Mouse (Mus musculus) urinary bladder, postnatal 4 days (tissue): ENCODE measurements around the gene Cphx1.
"Not testable (repeated sequence)": the region's sequence is repeated elsewhere in the genome, so short reads cannot be mapped to it uniquely, and the experiment has no call there.

Experiments used
- DNase-seq, 2 experiments: peaks; one replicate each; pipeline ENCODE4 v3.0.0; 2021 to 2022; ENCODE audit warnings: low spot score in 2 of 2

Cphx1 gene

DNA sequence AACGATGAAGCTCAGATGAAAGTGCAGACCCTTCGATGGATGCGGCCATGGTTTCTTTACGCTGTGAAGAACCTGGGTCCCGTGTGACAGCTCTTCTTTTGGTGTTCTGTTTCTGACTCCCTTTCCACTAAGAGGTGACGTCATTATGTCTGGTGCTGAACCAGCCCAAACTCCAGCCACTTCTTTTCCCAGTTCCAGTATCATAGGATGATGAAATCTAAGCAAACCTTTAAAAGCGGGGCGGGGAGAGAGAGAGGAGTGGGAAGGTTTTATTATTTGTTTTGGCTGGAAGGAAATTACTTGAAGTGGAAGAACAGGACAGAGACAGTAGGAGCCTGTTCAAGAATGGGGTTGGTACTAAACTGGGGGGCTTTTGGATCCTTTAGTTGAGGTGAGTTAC lies at the start of gene Cphx1:
Gene Cphx1 (plus strand): TSS at position 301 of the 400 bp plus-strand sequence.
- not testable (repeated sequence) for DNase-seq

DNA sequence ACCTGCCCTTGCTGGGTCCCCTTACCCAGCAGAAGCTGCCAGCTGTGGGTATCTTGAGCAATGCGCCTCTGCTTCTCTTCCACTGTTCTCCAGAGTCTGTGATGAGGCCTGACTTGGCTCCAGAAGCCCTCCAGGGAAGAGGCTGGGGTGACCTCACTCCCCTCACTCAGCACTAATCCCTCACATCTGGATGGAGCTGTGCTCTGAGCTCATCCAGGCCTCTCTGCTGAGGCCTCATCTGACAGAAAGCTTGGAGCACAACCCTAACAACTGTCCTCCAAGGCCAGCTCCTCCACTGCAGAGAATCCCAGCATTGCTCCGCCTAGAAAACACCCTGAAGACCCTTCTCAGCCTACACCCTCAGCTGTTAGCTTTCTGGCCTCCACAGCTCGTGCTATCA lies 43.5 kb upstream of the Cphx1 start:
- DNase-seq = not testable (repeated sequence)

DNA sequence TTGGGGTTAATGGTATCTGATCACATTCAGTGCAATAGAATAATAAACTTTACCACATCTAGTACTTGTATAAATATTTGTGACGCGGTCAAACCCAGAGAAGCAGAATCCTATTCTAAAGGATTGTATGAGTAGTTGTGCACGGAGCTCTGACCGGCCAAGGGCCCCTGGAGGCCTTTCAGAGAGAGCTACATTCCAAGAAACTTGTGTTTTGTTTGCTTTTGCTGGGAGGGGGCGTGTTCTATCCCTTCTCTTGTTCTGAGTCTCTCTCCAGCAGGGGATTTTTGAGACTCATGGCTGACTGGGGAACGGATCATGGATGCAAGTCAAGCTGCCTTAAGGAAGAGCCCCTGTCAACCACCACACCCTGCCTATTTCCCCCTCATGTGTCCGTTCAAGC lies 42.4 kb upstream of the Cphx1 start:
- DNase-seq = not testable (repeated sequence)

DNA sequence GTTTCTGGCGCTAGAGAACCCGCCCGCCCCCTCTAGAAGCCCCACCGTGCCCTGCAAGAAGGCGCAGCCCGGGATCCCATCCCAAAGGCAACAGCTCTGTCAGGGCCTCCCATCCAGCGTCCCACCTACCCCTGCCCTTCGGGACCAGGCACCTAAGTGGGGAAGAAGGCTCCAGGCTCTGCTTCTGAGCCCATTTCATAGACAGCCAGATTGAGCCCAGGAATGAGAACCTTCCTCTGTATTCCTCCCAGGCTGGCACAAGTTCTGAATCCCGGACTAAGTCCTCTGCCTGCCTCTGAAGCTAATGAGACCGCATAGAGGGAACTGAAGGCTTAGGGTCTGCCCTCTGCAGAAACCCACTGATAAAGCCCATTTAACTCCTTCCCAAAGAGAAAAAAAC lies 35.1 kb upstream of the Cphx1 start, which contains the start of gene Plac9a:
Gene Plac9a (minus strand): TSS at position 101 of the 400 bp plus-strand sequence.
- DNase-seq = not testable (repeated sequence)

DNA sequence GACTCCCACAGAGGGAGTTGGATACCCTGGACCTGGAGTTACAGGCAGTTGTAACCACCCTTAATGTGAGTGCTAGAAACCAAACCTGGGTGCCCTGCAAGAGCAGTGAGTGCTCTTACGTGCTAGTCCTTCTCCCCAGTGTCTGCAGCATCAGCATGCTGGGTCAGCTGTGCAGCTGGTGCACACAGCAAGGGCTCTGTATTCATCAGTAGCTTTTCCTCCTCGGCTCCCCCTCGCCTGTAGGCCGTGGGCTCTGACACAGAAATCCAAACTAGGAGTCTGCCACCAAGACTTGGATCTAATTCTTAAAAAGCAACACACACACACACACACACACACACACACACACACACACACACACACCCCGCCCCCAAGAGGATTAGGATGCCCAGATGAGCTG lies 32.9 kb upstream of the Cphx1 start:
- DNase-seq = not testable (repeated sequence)

DNA sequence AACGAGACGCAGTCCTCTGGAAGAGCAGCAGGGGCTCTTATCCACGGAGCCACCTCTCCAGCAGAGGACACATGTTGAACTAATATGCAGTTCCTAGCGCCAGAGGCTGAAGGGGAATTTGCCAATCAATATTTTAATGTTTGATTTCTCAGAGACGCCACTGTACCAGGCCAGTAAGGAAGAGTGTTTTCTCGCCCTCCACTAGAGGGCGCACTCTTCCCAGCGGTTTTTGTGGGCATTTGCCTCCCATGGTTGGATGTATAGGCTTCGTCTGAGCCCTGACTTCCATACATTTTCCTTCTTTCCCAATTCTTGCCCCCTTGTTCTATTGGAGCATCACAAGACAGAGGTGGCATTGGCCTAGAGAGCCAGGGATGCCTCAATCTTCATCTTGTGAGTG lies 30.8 kb upstream of the Cphx1 start:
- DNase-seq = not testable (repeated sequence)

DNA sequence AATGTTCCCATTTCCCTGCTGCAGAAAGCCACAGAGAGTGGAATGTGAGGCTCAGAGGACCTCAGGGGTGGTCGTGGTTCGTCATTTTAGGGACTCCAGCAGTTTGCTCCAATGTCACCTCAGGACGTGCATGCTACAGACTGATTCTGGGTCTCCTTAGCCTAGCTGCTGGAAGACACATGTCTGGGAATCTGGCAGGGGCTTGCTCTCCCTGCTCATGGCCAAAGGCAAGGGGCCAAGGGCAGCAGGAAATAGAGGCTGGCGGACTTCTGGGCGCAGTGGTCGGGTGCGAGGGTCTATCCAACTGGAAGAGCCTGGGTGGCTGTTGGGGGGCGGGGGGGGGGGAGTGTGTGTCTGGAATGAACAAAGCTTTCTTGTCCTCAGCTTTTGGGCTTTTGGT lies 29.1 kb upstream of the Cphx1 start:
- DNase-seq = not testable (repeated sequence)

DNA sequence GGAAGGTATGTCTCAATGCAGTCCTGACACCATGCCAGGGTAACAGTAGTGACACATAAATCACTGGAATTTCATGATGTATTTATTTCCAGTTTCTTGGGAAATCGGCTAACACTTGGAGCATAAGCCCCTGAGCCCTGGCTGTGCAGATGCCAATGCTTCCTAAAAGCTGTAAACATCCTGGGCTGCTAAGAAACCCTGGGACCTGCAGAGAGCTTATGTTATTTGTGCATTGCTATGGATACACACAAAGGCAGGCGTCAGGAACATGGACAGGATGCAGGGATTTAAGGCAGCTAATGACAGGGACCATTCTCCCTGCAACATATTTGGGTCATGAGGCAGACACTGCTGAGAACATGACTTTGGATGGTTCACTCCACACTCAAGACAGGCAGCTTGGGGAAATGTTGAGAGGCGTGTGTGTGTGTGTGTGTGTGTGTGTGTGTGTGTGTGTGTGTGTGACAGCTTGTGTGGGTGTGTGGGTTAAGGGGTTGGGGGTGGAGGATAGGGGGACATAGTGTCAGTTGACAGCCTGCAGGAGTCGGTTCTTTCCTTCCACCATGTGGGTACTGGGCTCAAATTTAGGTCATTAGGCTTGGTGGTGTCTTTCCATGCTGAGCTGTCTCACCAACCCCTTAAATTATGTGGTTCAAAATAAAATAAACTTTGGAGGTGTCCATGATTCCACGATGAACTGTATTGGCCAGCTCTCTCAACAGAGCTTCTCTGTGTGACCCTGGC lies 19.5 kb upstream of the Cphx1 start:
- DNase-seq = not testable (repeated sequence)

DNA sequence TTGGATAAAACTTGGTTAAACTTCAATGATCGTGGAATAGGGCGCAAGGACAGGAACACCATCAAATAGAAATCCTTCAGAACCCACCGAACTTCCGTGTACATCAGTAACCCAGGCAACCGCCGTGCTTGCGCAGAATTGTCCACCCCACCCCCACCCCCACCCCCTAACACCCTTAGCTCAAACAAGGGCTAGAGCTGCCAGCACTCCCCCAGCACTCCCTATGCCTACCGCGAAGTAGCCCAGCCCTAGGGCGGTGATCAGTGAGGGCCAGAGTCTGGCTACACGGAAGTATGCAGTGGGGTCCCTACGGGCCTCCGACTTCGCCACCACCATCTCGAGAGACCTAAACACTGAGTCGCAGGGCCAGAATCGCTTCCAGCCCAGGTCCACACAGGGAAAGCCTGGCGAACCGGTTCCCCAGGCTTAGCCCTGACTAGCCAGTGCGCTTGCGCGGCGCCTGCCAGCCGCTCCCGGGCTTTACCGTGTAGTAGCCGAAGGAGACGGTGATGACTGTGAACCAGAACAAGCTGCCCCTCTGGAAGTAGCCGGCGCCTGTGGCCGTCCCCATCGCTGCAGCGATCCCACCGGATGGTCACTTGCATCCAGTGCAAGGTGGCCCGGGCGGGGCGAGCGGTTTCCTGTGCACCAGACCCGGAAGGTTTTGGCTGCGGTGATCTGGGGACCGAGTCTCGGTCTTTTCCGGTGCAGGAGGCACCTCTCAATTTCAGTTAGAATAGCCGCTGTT lies 11.1 kb upstream of the Cphx1 start:
- DNase-seq = not testable (repeated sequence)

DNA sequence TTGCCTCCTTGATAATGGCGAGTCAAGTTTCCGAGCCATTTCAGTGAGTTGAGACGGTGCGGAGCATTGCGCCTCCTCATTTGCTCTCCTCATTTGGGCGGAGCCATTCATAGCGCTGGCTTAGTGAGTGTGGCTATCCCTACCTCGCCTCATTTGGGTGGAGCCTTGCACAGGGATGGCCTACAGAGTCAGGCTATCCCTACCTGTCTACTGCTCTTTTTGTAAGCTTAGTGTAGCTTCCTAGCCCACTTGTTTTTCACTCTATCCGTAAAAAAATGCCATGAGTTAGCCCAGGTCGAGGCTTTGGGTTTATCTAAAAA lies 10.6 kb upstream of the Cphx1 start, which contains the start of gene Tmem254a:
Gene Tmem254a (minus strand): TSS at position 111 of the 320 bp plus-strand sequence.
- not testable (repeated sequence) for DNase-seq

DNA sequence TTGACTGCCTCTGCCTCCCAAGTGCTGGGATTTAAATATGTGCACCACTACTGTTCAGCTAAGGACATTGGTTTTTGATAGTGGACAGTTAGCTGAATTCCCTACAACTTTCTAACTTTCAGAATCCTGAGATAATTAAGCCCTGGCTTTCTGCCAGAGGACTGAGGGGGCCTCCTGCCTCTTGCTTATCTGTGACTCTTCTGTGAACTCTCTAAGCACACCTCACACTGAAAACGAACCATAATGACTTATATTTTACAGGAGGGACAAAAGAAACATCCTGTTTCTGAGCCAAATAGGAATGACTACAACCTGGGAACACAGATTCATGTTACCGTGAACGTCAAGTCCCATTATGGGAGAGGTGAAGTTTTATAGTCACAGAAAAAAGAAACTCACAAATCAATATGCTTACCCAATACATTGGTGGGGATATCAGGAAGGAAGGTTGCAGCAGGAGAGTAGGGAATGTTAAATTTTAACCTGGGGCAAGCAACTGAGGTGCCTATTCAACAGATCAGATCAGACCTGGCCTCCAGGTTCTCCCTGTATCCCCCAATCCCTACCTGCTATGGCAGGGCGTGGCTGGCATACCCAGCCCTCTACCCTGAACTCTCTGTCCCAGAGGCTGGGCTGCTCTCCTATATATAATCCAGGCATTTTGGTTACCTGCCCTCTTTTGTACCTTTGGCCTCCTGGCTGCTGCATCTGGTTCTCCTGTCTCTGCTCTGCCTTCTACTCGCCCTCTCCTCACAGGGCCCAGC lies 1.1 kb upstream of the Cphx1 start:
- not testable (repeated sequence) for DNase-seq

DNA sequence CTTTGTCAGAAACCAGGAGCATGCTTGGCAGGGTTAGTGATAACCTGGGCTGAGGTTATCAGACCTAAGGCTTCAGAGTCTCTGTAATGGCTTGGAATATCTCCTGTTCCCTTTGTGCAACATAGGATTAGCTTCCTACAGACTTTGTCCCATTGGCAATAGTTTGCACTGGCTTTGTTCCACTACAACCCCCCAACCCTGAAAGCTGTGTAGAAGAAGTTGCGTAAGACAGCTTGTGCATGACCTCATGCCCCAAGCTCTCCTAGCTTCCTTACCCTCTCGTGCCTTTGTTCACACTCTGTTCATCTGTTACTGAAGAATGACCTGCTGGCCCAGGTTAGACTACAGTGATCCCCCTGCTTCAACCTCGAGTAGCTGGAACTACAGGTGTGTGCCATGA lies 19.8 kb downstream of the Cphx1 start:
- not testable (repeated sequence) for DNase-seq

DNA sequence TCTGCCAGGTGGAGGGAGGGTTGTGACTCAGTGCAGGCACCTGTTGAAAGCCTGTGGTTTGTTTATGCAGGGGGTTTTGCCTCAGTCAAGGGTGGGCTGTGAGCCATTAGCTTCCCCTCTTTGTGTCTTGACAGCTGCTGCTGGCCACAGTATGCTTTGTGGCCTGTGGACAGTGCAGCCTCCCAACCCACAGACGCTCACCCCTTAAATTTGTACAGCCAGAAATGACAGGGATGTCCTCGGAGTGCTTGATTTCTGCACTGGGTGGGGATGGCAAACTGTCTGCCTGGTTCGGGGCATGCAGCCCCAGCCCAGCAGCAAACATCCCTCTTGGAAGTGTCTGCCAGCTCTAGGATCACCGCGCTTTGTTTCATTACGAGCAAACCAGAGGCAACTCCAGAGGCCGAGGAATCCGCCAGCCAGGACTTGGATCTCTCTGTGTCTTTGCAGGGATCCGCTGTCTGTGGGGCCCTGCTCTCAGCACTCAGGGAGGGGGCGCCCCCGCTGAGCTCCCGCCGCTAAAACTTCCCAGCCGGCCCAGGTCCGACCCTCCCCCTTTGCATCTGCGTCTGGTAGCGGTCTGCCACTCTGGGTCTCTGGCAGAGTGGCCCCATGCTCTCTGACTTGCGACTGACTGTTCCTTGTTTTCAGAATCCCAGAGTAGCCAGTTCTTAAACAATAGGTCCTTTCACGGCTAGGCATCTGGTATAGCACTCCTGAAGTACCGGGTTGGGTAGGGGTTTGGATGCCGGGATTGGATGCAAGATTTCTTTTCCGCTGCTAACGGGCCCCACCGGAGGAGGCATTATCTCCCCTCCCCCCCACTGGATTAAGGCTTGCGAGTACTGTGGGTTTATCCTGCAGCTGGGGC lies 40.5 kb downstream of the Cphx1 start, which contains the start of gene Duxbl1:
Gene Duxbl1 (plus strand): TSS at position 207 of the 871 bp plus-strand sequence.
- not testable (repeated sequence) for DNase-seq

DNA sequence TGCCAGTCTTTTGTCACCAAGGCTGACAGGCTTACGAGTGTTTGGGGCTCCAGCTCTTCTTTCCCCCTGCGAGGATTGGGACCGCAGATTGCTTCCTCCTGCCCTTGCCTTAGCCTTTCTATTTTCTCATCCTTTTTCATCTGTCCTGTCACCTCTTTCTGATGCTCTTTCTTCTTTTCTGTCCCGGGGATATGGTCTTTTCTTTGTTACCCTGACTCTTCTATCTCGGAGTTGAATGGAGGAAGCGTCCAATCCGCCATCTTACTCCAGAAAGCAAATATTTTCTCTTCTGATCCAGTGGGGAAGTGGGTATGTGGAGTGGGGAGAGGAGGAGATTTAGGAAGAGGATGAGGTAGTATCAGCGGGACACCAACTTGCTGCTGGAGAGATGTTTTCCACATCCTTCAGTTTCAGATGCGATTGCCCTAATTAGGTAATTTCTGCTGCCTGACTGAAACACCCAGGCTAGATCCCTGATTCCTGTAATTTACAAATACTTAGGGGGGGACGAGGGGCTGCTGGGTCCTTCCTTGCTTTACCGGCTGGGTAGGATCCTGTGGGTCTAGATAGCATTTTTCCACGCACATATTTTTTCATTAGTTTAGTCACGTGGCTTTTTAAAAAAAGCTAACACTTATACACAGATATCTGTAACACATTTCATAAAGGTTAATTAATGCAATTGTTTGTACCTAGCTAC lies 41.3 kb downstream of the Cphx1 start:
- not testable (repeated sequence) for DNase-seq

DNA sequence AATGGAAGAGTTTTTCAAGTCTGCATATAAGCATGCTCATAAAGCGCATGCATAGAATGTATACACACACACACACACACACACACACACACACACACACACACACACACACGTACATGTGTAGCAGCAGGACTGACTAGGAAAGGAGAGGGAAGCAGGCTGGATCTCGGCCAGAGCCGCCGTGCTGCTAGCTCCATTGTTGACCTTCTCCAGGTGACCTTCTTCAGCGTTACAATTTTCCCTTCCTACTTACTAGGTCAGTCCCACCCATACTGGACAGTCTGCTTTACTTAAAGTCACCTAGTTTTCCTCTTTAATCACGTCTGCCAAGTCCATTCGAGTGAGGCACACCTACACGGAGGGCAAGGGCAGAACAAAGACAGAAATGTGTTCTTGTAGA lies 43.8 kb downstream of the Cphx1 start:
- not testable (repeated sequence) for DNase-seq
